Mouse (Mus musculus) CH12.LX (cell line): ENCODE data around the gene Krtap5-2.
"Not testable (repeated sequence)": the region's sequence is repeated elsewhere in the genome, so short reads cannot be mapped to it uniquely, and the experiment has no call there.

Experiments
- CTCF ChIP-seq, 2 experiments: IDR thresholded peaks in 1 of 2; conservative IDR thresholded peaks in 1 of 2; 2 replicates each; pipeline ENCODE4 v1.5.1; 2011 to 2012; ENCODE audit warnings: low read depth in 2 of 2, low read length in 2 of 2, improper control_type of control experiment in 1 of 2, inconsistent platforms in 1 of 2, mild to moderate bottlenecking in 1 of 2, moderate library complexity in 1 of 2
- ELF1 ChIP-seq: IDR thresholded peaks from 2 replicates; pipeline ENCODE4 v1.6.1; 2014; ENCODE audit warnings: low read depth, mild to moderate bottlenecking, inconsistent platforms, low read length, improper control_type of control experiment
- PAX5 ChIP-seq: IDR thresholded peaks from 2 replicates; pipeline ENCODE4 v1.6.1; 2012; ENCODE audit warnings: low read length, inconsistent platforms, mixed read lengths
- ZKSCAN1 ChIP-seq: IDR thresholded peaks from 2 replicates; pipeline ENCODE4 v1.6.1; 2012; ENCODE audit warnings: low read depth, inconsistent platforms, low read length, improper control_type of control experiment, borderline replicate concordance

- TF ChIP-seq ZKSCAN1; CTCF (conservative IDR thresholded peaks at IDR 0.05 in 1 of 2, IDR thresholded peaks at IDR 0.05 in 1 of 2; ENCODE audit: low read depth in 2 of 2, low read length in 2 of 2); PAX5; ELF1: not testable (repeated sequence)
These were observed 10.2 kb downstream of the Krtap5-2 start, which contains the start of gene Gm4553 for GRCm38 (mm10) chr7:142165639-142166038.
